Mouse (Mus musculus) stomach, embryonic 16.5 days (tissue): ENCODE measurements around the gene Sema6b. TPM values are rescaled to one million over a fixed set of nuclear protein-coding genes. Genes with fewer than 3 reads are reported as not detected.

Experiments used
- microRNA-seq: library from miRNA; unstranded; fragments of <30 nt; microRNA quantifications from one replicate; pipeline ENCODE4, GENCODE M21; 2016
- polyA plus RNA-seq: library from polyadenylated mRNA; unstranded; fragments of >200 nt; fragmentation: Nextera tagmentation; extraction: Ambion mirVana; gene quantifications from 2 replicates; pipeline ENCODE4 v1.2.1, GENCODE M21; 2015

The Sema6b gene
- polyA plus RNA-seq, 1 experiment from 2014 or later, result 0.71 TPM

Small RNA genes within 50 kb of the gene (microRNA-seq; reads per million reads assigned to microRNA genes)
- gene Gm44397, result not detected

Other genes starting within 250 kb of the Sema6b start
- gene Zfp959, start 248.2 kb downstream of the Sema6b start, polyA plus RNA-seq, result 12.6 and 13.2 TPM in 2 replicates
- gene Zfp119b, start 190.8 kb downstream of the Sema6b start, polyA plus RNA-seq, result 6.0 and 6.2 TPM in 2 replicates
- gene Ebi3, start 187.7 kb downstream of the Sema6b start, polyA plus RNA-seq, result 4.0 and 4.7 TPM in 2 replicates
- 21.6 and 24.3 TPM in 2 replicates for gene Yju2, start 181.2 kb downstream of the Sema6b start, polyA plus RNA-seq
- gene Shd, start 169.9 kb downstream of the Sema6b start, polyA plus RNA-seq, result 8.1 and 8.6 TPM in 2 replicates
- gene Fsd1, start 153.8 kb downstream of the Sema6b start, polyA plus RNA-seq, result 9.9 and 13.9 TPM in 2 replicates
- 41.2 and 53.7 TPM in 2 replicates for gene Stap2, start 134.8 kb downstream of the Sema6b start, polyA plus RNA-seq
- 52.0 and 60.7 TPM in 2 replicates for gene Mpnd, start 134.6 kb downstream of the Sema6b start, polyA plus RNA-seq
- 145 and 154 TPM in 2 replicates for gene Sh3gl1, start 103.7 kb downstream of the Sema6b start, polyA plus RNA-seq
- 16.3 and 17.8 TPM in 2 replicates for gene Chaf1a, start 99.9 kb downstream of the Sema6b start, polyA plus RNA-seq
- 39.4 and 42.1 TPM in 2 replicates for gene Ubxn6, start 65.3 kb downstream of the Sema6b start, polyA plus RNA-seq
- gene Hdgfl2, start 60.7 kb downstream of the Sema6b start, polyA plus RNA-seq, result 77.3 and 80.1 TPM in 2 replicates
- 0.80 and 0.90 TPM in 2 replicates for gene Plin4, start 30.5 kb downstream of the Sema6b start, polyA plus RNA-seq
- gene Plin5, start 22.7 kb downstream of the Sema6b start, polyA plus RNA-seq, result 0.62 and 1.2 TPM in 2 replicates
- 1.3 and 1.4 TPM in 2 replicates for gene Lrg1, start 18.3 kb downstream of the Sema6b start, polyA plus RNA-seq
- 11.9 and 14.3 TPM in 2 replicates for gene Tnfaip8l1, start 22.1 kb upstream of the Sema6b start, polyA plus RNA-seq
- 106 and 116 TPM in 2 replicates for gene Mydgf, start 43.6 kb upstream of the Sema6b start, polyA plus RNA-seq
- gene Dpp9, start 78.6 kb upstream of the Sema6b start, polyA plus RNA-seq, result 32.6 and 37.4 TPM in 2 replicates
- 12.3 and 12.9 TPM in 2 replicates for gene Fem1a, start 116.5 kb upstream of the Sema6b start, polyA plus RNA-seq
- gene Ticam1, start 136.4 kb upstream of the Sema6b start, polyA plus RNA-seq, result 7.6 and 9.6 TPM in 2 replicates
- gene Plin3, start 152.5 kb upstream of the Sema6b start, polyA plus RNA-seq, result 103 and 123 TPM in 2 replicates
- not detected in 2 replicates for gene Arrdc5, start 159.9 kb upstream of the Sema6b start, polyA plus RNA-seq
- 90.4 and 92.2 TPM in 2 replicates for gene Uhrf1, start 163.0 kb upstream of the Sema6b start, polyA plus RNA-seq
- gene Kdm4b, start 185.7 kb upstream of the Sema6b start, polyA plus RNA-seq, result 23.5 and 24.2 TPM in 2 replicates